Mouse (Mus musculus) lung, embryonic 16.5 days (tissue): Measurements from ENCODE around the gene Exosc2. TPM values are rescaled to one million over a fixed set of nuclear protein-coding genes. Genes with fewer than 3 reads are reported as not detected.

Experiments used
- polyA plus RNA-seq: library from polyadenylated mRNA; unstranded; fragments of >200 nt; fragmentation: Nextera tagmentation; extraction: Ambion mirVana; gene quantifications from 2 replicates; pipeline ENCODE4 v1.2.1, GENCODE M21; 2015

The Exosc2 gene
- polyA plus RNA-seq, 1 experiment from 2014 or later, result 55.1 TPM

Other genes with a start within 250 kb of the Exosc2 start
- gene Ass1, start 200.5 kb upstream of the Exosc2 start, polyA plus RNA-seq, result 72.0 and 91.8 TPM in 2 replicates
- 81.3 and 82.3 TPM in 2 replicates for gene Fubp3, start 98.1 kb upstream of the Exosc2 start, polyA plus RNA-seq
- not detected in 2 replicates for gene Prdm12, start 30.7 kb upstream of the Exosc2 start, polyA plus RNA-seq
- 37.6 and 39.1 TPM in 2 replicates for gene Abl1, start 17.7 kb downstream of the Exosc2 start, polyA plus RNA-seq
- 0.10 TPM in 1 of 2 replicates, not detected in the other for gene Qrfp, start 139.9 kb downstream of the Exosc2 start, polyA plus RNA-seq
- gene Fibcd1, start 175.3 kb downstream of the Exosc2 start, polyA plus RNA-seq, result 0.06 and 0.14 TPM in 2 replicates
- gene Lamc3, start 216.6 kb downstream of the Exosc2 start, polyA plus RNA-seq, result 1.7 and 2.0 TPM in 2 replicates